Mouse (Mus musculus) embryo, embryonic 9.5 days (tissue): Measurements from ENCODE around the gene Nrn1l.

ENCODE experiments used
- DNase-seq: peaks from one replicate; pipeline ENCODE4 v3.0.0-alpha.2; 2017; ENCODE audit errors: extremely low spot score

Nrn1l gene

DNA sequence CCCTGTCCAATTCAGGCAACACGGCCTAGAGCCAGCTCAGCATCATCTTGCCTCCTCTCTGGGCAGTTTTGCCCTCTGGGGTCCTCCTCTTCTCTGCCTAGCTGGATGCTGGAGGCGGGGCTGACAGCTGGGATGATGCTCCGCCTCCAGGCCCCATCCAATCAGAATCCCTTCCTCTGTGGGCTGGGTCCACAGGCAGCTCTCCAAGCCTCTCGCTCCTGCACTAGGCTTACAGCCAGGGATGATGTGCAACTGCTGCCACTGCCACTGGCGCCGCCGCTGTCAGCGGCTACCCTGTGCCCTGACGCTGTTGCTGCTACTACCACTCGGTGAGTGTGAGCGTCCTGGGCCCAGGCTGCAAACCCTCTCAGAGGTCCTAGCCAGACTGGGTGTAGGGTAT, at the start of gene Nrn1l:
Gene Nrn1l, plus strand, starts transcription at position 229 of the 400 bp plus-strand sequence.
- DNase-seq = peak; percentile 79

DNA sequence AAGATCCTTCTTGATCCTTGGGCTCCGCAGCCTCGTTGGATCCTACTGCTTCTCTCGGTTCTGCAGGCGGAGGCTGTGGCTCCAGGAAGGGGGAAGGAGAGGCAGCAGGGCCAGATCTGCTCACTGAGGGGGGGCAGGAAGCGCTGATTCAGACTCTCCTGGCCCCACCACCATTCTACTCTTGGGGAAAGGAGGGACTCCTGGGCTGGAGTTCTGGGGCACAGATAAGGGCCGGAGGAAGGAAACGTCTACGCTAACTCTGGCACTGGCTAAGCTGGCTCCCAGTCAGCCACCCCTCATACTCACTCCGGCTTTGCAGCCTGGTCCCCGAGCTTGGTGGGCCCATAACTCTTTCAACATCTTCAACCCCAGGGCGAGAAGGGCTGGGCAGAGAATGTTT, 46.7 kb upstream of the Nrn1l start:
- DNase-seq = no peak

DNA sequence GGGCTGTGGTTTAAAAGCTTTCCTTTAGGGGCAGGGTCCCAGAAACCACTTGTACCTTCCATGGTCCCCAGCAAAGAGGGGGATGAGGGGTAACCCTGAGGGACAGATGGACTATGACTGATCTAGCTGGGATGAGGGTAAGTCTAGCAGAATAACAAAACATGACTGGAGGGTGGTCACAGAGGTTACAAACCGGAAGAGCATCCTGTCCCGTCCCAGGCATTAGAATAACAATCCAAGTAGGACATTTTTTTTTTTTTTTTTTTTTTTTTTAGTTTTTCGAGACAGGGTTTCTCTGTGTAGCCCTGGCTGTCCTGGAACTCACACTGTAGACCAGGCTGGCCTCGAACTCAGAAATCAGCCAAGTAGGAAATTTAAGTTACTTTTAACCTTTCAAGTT, 43.4 kb upstream of the Nrn1l start:
- no peak for DNase-seq

DNA sequence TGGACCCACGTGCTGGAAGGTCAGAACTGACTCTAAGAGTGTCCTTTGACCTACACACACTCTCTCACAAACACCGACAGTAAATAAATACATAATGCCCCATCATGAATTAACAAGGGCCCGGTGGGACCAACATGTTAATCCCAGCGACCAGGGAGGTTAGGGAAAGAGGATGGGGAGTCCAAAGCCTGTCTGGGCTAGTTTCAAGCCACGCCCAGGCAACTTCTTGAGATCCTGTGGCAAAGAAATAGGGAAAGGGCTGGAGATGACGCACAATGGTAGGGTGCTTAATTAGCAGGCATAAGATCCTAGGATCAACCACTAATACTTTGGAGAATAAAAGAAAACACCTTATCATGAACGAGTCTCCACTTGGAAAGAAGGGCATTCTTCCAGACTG, 42.8 kb upstream of the Nrn1l start:
- DNase-seq = no peak

DNA sequence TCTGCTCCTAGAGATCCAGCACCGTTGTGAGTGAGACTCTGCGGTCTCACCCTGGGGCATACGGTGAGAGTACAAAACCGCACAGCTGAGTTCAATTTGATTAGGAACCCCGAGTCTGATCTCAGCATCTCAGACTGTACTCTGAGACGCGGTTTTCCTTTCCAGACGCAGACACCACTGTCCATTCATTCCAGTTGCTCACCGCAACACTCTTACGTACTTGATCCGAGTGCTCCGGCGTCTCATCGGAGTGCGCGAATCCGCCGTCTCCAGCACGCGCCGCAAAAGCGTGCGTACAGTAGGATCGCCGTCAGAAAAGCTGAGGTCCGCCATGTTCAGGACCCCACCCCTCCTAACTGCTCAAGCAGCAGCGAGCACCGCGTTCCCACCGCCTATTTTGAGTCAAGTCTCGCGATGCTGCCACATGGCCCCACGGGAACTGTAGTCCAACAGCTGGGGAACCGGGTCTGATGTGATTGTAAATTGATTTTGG, 41.7 kb upstream of the Nrn1l start:
- peak; percentile 90 for DNase-seq

DNA sequence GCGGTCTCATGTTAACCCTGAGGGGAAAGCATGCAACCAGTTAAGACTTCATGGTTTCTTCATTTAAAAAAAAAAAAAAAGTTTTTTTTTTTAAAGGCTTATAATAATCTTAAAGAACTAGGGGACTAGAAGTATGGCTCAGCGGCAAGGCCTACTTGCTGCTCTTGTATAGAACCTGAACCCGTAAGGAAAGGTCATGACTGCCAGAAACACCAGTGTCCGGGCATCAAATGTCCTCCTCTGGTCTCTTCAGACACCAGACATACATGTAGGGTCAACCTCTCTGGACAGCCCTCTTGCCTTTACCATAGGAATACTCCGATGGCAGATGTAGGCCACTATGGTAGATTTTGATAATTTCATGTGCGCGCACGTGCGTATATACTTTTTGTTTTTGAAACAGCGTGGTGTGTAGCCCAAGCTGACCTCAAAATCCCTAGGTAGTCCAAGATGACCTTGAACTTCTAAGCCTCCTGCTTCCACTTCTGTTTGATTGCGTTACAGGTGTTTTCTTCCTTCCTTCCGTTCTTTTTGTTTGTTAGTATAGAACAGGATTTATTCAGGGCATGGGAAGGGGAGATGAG, 41.1 kb upstream of the Nrn1l start:
- no peak for DNase-seq

DNA sequence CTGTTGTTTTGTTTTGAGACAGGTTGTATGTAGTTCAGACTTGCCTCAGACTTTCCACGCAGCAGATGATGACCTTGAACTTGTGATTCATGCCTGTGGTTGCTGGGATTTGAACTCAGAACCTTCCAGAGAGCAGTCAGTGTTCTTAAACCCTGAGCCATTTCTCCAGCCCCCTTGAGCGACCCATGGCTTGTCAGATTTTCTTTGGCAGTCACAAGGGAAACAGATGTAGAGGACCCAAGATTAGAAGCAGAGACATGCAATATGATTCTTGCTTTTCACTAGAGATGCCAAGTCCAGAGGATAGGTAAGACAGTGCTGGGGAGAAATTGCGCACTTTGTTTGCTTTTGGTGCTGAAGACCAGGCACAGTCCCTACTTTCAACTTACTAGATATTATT, 40.2 kb upstream of the Nrn1l start, which contains the start of gene Cenpt:
Gene Cenpt, minus strand, starts transcription at position 101 of the 400 bp plus-strand sequence.
- DNase-seq = no peak

DNA sequence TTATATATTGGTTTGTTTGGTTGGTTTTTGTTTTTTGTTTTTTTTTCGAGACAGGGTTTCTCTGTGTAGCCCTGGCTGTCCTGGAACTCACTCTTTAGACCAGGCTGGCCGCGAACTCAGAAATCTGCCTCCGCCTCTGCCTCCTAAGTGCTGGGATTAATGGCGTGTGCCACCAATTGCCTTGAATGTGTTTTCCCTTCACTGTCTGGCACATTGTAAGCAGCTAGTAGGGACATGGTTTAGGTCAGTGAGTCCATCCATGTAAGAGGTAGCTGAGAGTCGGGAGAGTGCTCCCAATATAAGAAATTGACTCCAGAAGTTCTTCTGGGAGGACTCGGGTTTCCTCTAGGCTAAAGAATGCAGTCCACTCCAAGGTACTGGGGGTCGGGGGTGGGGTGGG, 39.1 kb upstream of the Nrn1l start:
- no peak for DNase-seq

DNA sequence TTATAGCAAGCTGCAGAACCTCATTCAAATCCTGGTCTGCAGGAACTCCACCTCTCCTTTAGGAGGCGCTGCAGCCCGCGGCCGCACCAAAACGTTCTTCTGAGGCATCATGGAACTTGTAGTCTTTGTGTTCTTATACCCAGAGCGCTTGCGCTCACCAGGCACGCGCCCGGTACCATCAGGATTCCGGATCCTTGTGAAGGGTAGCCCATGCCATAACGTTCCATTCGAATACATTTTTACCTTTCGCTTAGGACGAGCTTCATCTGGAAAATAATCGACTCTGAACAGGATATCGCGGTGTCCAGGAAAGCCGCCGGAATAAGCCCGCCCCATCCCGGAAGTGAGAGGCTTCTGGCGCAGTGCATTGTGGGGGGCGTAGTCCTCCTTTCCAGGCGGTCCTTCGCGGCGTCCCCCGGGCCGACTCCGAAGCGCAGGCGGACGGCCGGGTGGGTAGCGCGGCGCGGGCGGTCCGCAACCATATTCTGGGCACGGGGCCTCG, 38.6 kb upstream of the Nrn1l start, which contains the start of gene Thap11:
Gene Thap11, plus strand, starts transcription at position 418 of the 502 bp plus-strand sequence.
- peak; percentile 97 for DNase-seq

DNA sequence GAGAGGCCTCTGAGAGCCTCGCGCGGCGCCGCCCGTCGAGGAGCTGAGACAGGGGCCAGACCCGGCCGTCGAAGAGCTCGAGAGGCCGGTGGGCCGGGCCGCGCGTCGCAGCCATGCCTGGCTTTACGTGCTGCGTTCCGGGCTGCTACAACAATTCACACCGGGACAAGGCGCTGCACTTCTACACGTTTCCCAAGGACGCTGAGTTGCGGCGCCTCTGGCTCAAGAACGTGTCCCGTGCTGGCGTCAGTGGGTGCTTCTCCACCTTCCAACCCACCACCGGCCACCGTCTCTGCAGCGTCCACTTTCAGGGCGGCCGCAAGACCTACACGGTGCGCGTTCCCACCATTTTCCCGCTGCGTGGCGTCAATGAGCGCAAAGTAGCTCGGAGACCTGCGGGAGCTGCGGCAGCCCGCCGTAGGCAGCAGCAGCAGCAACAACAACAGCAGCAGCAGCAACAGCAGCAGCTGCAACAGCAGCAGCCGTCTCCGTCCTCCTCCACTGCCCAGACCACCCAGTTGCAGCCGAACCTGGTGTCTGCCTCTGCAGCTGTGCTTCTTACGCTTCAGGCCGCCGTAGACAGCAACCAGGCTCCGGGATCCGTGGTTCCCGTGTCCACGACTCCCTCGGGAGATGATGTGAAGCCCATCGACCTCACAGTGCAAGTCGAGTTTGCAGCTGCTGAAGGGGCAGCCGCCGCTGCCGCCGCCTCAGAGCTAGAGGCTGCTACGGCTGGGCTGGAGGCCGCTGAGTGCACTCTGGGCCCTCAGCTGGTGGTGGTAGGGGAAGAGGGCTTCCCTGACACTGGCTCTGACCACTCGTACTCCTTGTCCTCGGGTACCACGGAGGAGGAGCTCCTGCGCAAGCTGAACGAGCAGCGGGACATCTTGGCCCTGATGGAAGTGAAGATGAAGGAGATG, 37.9 kb upstream of the Nrn1l start:
- DNase-seq = no peak

DNA sequence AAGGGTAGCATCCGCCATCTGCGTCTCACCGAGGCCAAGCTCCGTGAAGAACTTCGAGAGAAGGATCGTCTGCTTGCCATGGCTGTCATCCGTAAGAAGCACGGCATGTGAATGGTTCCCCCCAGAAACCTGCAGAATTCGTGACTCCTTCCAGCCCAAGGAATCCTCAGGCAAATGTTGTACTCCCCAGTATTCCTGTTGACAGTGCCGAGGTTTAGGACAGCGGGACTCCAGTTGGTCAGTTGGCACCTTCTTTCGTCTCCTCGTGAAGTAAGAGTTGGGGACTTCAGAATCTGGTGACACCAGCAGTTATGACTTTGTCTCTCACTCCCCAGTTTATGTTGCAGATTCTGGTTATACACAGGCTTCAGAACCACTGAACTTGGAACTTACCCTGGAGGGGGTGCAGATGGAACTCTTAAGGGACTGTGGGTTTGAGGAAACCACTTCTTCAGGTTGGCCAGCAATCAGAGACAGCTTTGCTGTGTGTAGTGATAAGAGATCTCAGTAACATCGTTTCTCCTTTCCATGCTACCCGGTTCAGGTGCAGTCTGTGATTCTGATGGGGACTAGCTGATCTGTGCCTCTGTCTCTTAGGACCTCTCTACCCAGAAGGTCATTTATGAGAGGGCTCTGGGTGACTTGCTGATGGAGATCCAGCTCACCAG, 37.1 kb upstream of the Nrn1l start:
- no peak for DNase-seq

DNA sequence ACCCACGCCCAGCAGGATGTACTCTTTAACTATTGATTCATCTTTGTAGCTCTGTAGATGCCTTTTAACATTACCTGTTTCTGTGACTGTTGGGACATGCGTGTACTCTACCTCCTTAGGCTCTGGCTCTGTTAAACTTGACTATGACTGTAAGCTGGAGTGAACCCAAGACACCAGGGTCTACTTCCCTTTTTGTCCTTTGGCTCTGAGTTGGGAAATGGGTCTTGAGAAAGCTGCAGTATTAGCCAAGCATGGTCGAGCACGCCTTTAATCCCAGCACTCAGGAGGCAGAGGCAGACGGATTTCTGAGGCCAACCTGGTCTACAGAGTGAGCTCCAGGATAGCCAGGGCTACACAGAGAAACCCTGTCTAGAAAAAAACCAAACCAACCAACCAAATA, 34.9 kb upstream of the Nrn1l start:
- no peak for DNase-seq

DNA sequence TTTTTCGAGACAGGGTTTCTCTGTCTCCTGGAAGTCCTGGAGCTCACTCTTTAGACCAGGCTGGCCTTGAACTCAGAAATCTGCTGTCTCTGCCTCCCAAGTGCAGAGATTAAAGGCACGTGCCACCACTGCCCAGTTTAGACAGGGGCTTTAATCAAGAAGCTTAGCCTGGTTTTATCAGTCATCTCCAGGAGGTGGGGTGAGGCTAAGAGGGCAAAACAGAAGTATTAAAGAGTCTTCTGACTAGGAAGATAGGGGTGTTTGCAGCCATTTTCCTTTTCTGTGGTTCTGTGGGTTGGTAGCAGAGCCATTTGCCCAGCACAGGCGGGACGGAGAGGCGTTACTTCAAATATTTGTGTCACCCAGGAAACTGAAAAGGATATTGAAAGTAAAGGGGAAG, 34.1 kb upstream of the Nrn1l start:
- no peak for DNase-seq

DNA sequence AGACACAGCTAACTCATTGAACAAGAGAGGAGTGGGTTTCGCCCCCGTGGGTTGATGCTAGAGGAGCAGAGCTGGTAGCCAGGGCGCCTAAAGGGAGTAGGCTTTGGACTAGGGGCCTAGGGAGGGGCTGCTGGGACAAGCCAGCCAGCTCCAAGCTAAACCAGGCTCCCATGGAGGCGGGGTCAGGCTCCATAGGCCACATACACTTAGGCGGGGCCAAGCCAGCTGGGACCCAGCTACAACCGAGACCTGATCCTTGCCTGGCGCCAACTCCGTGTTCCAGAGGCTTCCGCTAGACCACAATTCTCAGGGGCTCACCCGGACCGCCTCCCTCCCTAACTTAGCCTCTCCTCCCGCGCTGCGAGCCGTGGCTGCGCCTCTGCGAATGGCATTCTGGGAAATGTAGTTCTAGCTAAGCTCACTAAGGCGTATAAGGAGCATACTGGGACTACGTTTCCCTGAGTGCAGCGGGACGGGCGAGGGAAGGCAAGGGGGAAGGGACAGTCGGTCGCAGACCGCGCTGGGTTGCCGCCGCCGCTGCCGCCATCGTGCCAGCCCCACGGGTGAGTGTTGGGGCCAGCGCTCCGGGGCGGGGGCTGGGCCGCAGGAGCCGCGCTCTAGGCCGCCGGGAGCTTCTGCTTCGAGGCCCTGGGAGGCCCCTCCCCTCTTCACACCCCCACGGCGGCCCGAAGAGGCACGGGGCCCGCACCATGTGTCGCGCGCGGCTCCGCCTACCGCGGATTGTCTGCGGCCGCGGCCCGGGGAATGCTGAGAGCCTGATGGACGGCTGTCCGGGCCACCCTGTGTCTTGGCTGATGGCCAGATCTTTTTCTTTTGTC, 33.0 kb upstream of the Nrn1l start, which contains the start of gene Nutf2:
Gene Nutf2, plus strand, starts transcription at position 438 of the 839 bp plus-strand sequence.
- peak; percentile 96 for DNase-seq

DNA sequence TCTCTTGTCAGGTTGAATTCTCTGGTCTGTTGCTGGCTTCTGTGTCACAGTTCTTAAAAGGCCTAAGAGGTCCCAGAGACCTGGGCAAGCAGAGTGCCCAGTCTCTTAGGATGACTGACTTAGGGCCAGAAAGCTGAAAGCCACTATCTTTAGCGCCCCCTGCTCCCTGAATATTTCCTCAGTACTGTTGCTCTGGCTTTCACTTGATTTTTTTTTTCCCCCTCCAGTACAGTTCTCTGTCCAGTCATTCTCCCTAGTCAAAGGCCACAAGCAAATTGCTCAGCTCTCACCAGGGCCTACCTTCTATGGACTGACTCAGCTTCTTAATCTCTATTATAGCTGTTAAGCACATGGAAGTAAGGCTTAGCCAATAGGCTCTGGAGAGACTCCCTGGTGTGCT, 31.4 kb upstream of the Nrn1l start:
- DNase-seq = no peak

DNA sequence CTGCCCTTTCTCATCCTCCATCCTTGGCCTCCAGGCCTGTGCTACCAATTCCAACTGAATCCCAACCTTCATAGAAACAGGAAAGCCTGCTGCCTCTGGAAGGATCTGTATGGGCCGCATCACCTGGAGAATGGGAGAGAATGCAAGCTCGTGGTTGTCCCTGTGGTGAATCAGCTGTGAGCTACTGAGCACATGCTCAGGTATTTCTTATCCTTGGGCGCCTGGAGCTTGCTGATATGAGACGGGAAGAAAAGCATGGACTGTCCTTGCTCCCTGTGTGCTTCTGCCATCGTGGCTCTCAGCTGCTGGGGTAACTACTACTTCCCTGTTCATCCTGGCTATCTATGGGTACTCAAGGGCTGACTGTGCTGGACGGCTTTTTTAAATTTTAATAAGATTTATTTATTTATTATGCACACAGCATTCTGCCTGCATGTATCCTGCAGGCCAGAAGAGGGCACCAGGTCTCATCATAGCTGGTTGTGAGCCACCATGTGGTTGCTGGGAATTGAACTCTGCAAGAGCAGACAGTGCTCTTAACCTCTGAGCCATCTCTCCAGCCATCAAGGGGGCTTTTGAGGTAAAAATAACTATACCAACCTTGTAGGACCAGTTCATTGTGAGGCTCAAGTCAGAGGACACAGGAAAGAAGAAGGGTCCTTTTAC, 26.9 kb upstream of the Nrn1l start:
- no peak for DNase-seq

DNA sequence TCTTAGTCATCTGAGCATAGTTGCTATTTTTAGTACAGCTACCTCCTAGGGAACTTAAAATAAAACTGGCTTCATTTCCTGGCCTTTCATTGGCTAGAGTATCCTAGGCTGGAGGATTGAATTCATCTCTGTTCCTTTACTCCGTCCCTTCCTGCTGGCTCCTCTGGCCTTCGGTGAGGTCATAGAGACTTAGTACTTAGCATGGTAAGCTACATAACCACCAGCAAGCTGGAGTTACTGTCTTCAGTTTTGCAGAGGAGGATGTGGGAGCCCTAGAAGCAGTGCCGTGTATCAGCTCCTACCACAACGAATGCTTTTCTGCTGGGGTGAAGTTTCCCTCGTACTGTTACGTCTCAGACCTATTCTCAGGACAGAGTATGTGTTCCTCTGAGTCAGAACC, 19.1 kb upstream of the Nrn1l start:
- no peak for DNase-seq

DNA sequence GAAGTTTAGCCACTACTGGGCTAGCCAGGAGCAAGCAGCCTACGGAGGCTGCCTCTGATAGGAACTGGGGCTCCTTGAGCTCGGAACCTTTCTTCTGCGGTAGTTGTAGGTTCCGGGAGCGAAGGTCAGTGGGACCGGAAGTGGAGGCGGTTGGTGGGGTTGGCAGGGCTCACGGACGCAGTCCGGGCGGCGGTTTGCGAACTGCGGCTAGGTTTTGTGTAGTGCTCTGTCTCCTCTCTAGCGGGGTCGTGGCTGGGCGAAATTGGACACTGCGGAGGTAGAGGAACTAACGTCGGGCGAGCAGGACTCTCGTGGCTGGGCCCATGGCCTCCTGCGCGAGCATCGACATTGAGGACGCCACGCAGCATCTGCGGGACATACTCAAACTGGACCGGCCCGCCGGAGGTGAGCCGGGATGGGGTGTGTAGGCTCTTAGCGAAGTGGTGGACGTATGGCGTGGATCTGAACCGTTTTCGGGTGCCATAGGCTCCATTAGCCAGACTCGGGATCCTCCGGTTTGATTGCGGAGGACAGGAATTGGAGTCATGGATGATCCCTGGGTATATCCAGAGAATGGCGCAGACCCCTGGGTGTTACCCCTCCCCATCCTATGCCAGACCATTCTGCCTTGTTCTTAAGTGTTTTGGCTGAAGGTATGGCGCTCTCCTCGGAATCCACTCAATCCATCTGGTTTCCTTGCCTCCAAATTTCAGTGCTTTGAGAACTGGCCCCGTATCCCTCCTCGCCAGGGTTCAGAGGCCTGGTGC, 12.4 kb upstream of the Nrn1l start, which contains the start of gene Edc4:
Gene Edc4, plus strand, starts transcription at position 128 of the 767 bp plus-strand sequence.
- peak; percentile 90 for DNase-seq

DNA sequence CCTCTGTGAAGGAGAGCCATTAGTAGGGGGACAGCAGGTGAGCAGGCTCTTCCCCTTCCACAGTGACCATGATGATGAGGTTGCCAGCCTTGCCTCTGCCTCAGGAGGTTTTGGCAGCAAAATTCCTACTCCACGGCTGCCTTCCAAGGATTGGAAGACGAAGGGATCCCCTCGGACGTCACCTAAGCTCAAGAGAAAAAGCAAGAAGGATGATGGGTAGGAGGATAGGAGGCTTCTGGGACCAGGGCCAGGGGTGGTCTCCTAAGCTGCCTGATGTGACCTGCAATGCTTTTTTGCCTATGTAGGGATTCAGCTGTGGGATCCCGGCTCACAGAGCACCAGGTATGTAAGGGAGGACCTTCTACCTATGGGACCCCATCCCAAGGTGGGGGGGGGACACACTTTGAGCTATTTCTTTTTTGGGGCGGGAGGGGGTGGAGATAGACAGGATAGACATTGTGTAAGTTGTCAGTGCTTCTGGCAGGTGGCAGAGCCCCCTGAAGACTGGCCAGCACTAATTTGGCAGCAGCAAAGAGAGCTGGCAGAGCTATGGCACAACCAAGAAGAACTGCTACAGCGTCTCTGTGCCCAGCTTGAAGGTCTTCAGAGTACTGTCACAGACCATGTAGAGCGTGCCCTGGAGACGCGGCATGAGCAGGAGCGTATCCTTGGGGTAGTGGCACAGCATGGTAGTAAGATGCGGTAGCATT, 3.5 kb upstream of the Nrn1l start:
- DNase-seq = no peak
